Mouse (Mus musculus) bone marrow, adult 2 months (tissue): ENCODE data around the gene Ccr1.

Source experiments
- CTCF ChIP-seq: fragments of 200-500 bp; IDR thresholded peaks from 2 replicates; pipeline ENCODE4 v1.5.1; 2011; ENCODE audit warnings: low read length, control low read depth; ENCODE audit not compliant: control insufficient read depth, insufficient read depth
- POLR2A ChIP-seq: fragments of 200-500 bp; IDR thresholded peaks from 2 replicates; pipeline ENCODE4 v1.6.1; 2011; ENCODE audit warnings: low read depth, mild to moderate bottlenecking, control low read depth, low read length, borderline replicate concordance; ENCODE audit not compliant: control insufficient read depth

DNA sequence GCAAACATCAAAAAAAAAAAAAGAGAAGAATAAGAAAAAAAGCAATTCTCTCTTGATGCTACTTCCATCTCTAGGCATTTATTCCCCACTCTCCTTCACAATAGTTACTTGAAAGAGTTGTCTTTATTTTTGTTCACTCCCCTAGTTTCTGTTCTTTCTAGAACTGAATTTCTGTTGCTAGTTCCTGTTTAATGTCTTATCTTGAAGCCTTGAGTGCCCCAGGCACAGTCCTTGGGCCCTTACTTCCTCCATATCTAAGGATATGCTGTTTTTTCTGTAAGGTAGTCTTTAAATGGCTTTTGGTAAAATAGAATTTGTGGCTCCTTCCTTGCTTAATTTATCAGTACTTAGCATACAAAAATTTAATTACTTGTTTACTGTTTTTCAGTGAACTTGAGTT, 16.5 kb upstream of the Ccr1 start:
- TF ChIP-seq CTCF = no peak
- TF ChIP-seq POLR2A = no peak
